In genomic region chr10:93247902-93248301, GRCm38 (mm10) we compare ENCODE assay signal across 14 mouse cellular contexts.
DNase-seq lines count a peak whose midpoint lies in the region; ATAC-seq lines count a peak whose summit lies in the region.
"Had no signal": no experiment of that assay in that cellular context is flagged by ENCODE, and none has a peak within 500 bp of the region (broad histone marks: within the 10 kb centered on the region; RNA-seq: fewer than 3 reads in every experiment).

No protein-coding gene starts in this region.

- no peaks in the 10 kb centered on the region for H3K27me3 ChIP-seq in embryonic facial prominence, embryonic 11.5 days (ENCODE audit: control insufficient read depth, insufficient read depth, low read length)
- no peaks in the 10 kb centered on the region for H3K27me3 ChIP-seq in embryonic facial prominence, embryonic 10.5 days (replicated peaks; ENCODE audit: low read depth, poor library complexity, severe bottlenecking)
- no peaks in the 10 kb centered on the region for H3K27me3 ChIP-seq in kidney, embryonic 15.5 days
- no peaks in the 10 kb centered on the region for H3K27me3 ChIP-seq in liver, embryonic 11.5 days (replicated peaks; ENCODE audit: control insufficient read depth, insufficient read depth, low read length)
- H3K27me3 ChIP-seq: embryonic facial prominence, embryonic 12.5 days; liver, embryonic 15.5 days; neural tube, embryonic 13.5 days had no signal

- DNase-seq in embryonic facial prominence, embryonic 11.5 days (ENCODE audit: low spot score) = no peak
- no peak for DNase-seq in embryonic facial prominence, embryonic 10.5 days (ENCODE audit: low spot score)
- no peak for DNase-seq in kidney, adult 18-20 months
- peak; percentile 11 for DNase-seq in thymus, postnatal 4 days
- DNase-seq in thymus, postnatal 0 days (ENCODE audit: low spot score) = no peak
- DNase-seq in liver, embryonic 11.5 days (ENCODE audit: low spot score) = no peak
- DNase-seq in adrenal gland, adult 18-20 months (ENCODE audit: low spot score in 2 of 2) = no peak
- DNase-seq: adrenal gland, adult 2 months had no signal

- WGBS in embryonic facial prominence, embryonic 11.5 days = 51% methylated on average over 6 of the region's 6 CpGs
- 40% methylated on average over 6 of the region's 6 CpGs for WGBS in embryonic facial prominence, embryonic 10.5 days
- WGBS in kidney, embryonic 15.5 days = 32% methylated on average over 6 of the region's 6 CpGs
- 79% methylated on average over 6 of the region's 6 CpGs for WGBS in liver, embryonic 11.5 days

- no peaks in the 10 kb centered on the region for H3K9me3 ChIP-seq in embryonic facial prominence, embryonic 11.5 days (replicated peaks; ENCODE audit: control insufficient read depth, low read length)
- no peaks in the 10 kb centered on the region for H3K9me3 ChIP-seq in embryonic facial prominence, embryonic 10.5 days
- no peaks in the 10 kb centered on the region for H3K9me3 ChIP-seq in kidney, embryonic 15.5 days (replicated peaks)
- no peaks in the 10 kb centered on the region for H3K9me3 ChIP-seq in liver, embryonic 11.5 days (ENCODE audit: control insufficient read depth, low read length)
- H3K9me3 ChIP-seq: embryonic facial prominence, embryonic 12.5 days; liver, embryonic 15.5 days; midbrain, embryonic 10.5 days; neural tube, embryonic 13.5 days had no signal

- no peaks in the 10 kb centered on the region for H3K4me1 ChIP-seq in embryonic facial prominence, embryonic 11.5 days (ENCODE audit: control insufficient read depth, insufficient read depth, low read length)
- H3K4me1 ChIP-seq in embryonic facial prominence, embryonic 10.5 days = peaks cover 14% of the 10 kb centered on the region
- peaks cover 27% of the 10 kb centered on the region for H3K4me1 ChIP-seq in kidney, embryonic 15.5 days
- no peaks in the 10 kb centered on the region for H3K4me1 ChIP-seq in liver, embryonic 11.5 days (replicated peaks; ENCODE audit: control insufficient read depth, insufficient read depth, low read length)

- H3K9ac ChIP-seq in embryonic facial prominence, embryonic 11.5 days (replicated peaks; ENCODE audit: low read length) = no peak overlapping the region
- no peak overlapping the region for H3K9ac ChIP-seq in kidney, embryonic 15.5 days
- H3K9ac ChIP-seq in liver, embryonic 11.5 days (ENCODE audit: low read depth, low read length) = no peak overlapping the region
- H3K9ac ChIP-seq: embryonic facial prominence, embryonic 12.5 days; liver, embryonic 15.5 days; neural tube, embryonic 13.5 days had no signal

- ATAC-seq in embryonic facial prominence, embryonic 11.5 days (replicated peaks; ENCODE audit: insufficient number of reproducible peaks, low FRiP score, low TSS enrichment, low read depth) = 0 out of 2 replicates have a peak, but pooled peaks have one; percentile 50
- peak; percentile 71 for ATAC-seq in kidney, embryonic 15.5 days (replicated peaks; ENCODE audit: low FRiP score)
- ATAC-seq in liver, embryonic 11.5 days (replicated peaks; ENCODE audit: low FRiP score) = no peak
- ATAC-seq: hindbrain, embryonic 16.5 days had no signal

- no peak overlapping the region for H3K27ac ChIP-seq in embryonic facial prominence, embryonic 11.5 days (replicated peaks; ENCODE audit: low read depth, low read length)
- H3K27ac ChIP-seq in embryonic facial prominence, embryonic 10.5 days (replicated peaks) = no peak overlapping the region
- H3K27ac ChIP-seq in kidney, embryonic 15.5 days = peak overlapping the region; percentile 62; the same call in 1 of the 2 replicates
- H3K27ac ChIP-seq in liver, embryonic 11.5 days (ENCODE audit: low read depth, low read length) = no peak overlapping the region
- H3K27ac ChIP-seq: liver, embryonic 15.5 days; midbrain, embryonic 10.5 days had no signal

- no peak overlapping the region for H3K4me2 ChIP-seq in embryonic facial prominence, embryonic 11.5 days (ENCODE audit: low read depth, low read length)
- no peak overlapping the region for H3K4me2 ChIP-seq in kidney, embryonic 15.5 days
- H3K4me2 ChIP-seq in liver, embryonic 11.5 days = no peak overlapping the region
- H3K4me2 ChIP-seq: embryonic facial prominence, embryonic 12.5 days; liver, embryonic 15.5 days; neural tube, embryonic 13.5 days had no signal

- H3K4me3 ChIP-seq in embryonic facial prominence, embryonic 11.5 days (ENCODE audit: low read depth, low read length) = no peak overlapping the region
- no peak overlapping the region for H3K4me3 ChIP-seq in embryonic facial prominence, embryonic 10.5 days
- H3K4me3 ChIP-seq in kidney, embryonic 15.5 days (replicated peaks) = no peak overlapping the region
- H3K4me3 ChIP-seq in liver, embryonic 11.5 days (ENCODE audit: low read depth, low read length) = no peak overlapping the region
- H3K4me3 ChIP-seq: embryonic facial prominence, embryonic 12.5 days; liver, embryonic 15.5 days; midbrain, embryonic 10.5 days; neural tube, embryonic 13.5 days had no signal

- H3K36me3 ChIP-seq in embryonic facial prominence, embryonic 11.5 days (replicated peaks; ENCODE audit: control insufficient read depth, insufficient read depth, low read depth, low read length) = no peaks in the 10 kb centered on the region
- peaks cover 78% of the 10 kb centered on the region for H3K36me3 ChIP-seq in embryonic facial prominence, embryonic 10.5 days (replicated peaks)
- peaks cover 47% of the 10 kb centered on the region for H3K36me3 ChIP-seq in kidney, embryonic 15.5 days
- peaks cover 9% of the 10 kb centered on the region; the same call in 1 of the 2 replicates for H3K36me3 ChIP-seq in liver, embryonic 11.5 days (ENCODE audit: control insufficient read depth, insufficient read depth, low read length)
